Mouse (Mus musculus) hindbrain, embryonic 11.5 days (tissue): ENCODE measurements at regions not wholly inside any gene's neighbourhood (a gene's known extent, or its start where the extent isn't known, plus 50 kb on each side); places are given as distances from the start of the nearest gene placed in this dataset.

ENCODE experiments used
- ATAC-seq: fragments of 200-750 bp; cut with Nextera tagmentation; 2 replicates; pipeline ENCODE4 v1.8.0; 2017; ENCODE audit warnings: mild to moderate bottlenecking, moderate TSS enrichment, moderate library complexity; ENCODE audit not compliant: low FRiP score
- DNase-seq: peaks from one replicate; pipeline ENCODE4 v3.0.0-alpha.2; 2015; ENCODE audit warnings: low spot score
- H3K27ac ChIP-seq: fragments of 300-500 bp; sonication (generic); 2 replicates; pipeline ENCODE4 v1.5.1; 2014; ENCODE audit warnings: mild to moderate bottlenecking, low read depth, low read length
- H3K27me3 ChIP-seq: fragments of 300-500 bp; sonication (generic); 2 replicates; pipeline ENCODE4 v1.6.1; 2014; ENCODE audit warnings: mild to moderate bottlenecking, low read length, moderate library complexity, mixed read lengths; ENCODE audit not compliant: control insufficient read depth, insufficient read depth
- H3K36me3 ChIP-seq: fragments of 300-500 bp; sonication (generic); 2 replicates; pipeline ENCODE4 v1.6.1; 2014; ENCODE audit warnings: mild to moderate bottlenecking, low read length, moderate library complexity, mixed read lengths; ENCODE audit not compliant: control insufficient read depth, insufficient read depth
- H3K4me1 ChIP-seq: fragments of 300-500 bp; sonication (generic); replicated peaks from 2 replicates; pipeline ENCODE4 v1.6.1; 2014; ENCODE audit warnings: low read length, mixed read lengths; ENCODE audit not compliant: control insufficient read depth, insufficient read depth
- H3K4me2 ChIP-seq: fragments of 300-500 bp; sonication (generic); replicated peaks from 2 replicates; pipeline ENCODE4 v1.6.1; 2014; ENCODE audit warnings: mild to moderate bottlenecking, low read depth, low read length
- H3K4me3 ChIP-seq: fragments of 300-500 bp; sonication (generic); 2 replicates; pipeline ENCODE4 v1.5.1; 2014; ENCODE audit warnings: low read depth, low read length
- H3K9ac ChIP-seq: fragments of 300-500 bp; sonication (generic); 2 replicates; pipeline ENCODE4 v1.6.1; 2014; ENCODE audit warnings: low read depth, low read length
- H3K9me3 ChIP-seq: fragments of 300-500 bp; sonication (generic); 2 replicates; pipeline ENCODE4 v1.6.1; 2016; ENCODE audit warnings: low read length; ENCODE audit not compliant: control insufficient read depth
- WGBS: fragments of 180-500 bp; shearing (Covaris S2); extraction: QIAGEN DNeasy Blood & Tissue Kit; methylation state at CpG from one replicate; pipeline ENCODE4 v1.1.7; 2014; 5-methylcytosine and 5-hydroxymethylcytosine counted together

GRCm38 (mm10) chr3:34330970-34331888 is 250.1 kb upstream of the Dnajc19 start:
- Histone ChIP-seq H3K4me3 (no peak overlapping the region), H3K27ac (no peak overlapping the region), H3K27me3 (peaks cover 4% of the 10 kb centered on the region; the same call in 1 of the 2 replicates), H3K4me1 (no peaks in the 10 kb centered on the region), H3K9me3 (no peaks in the 10 kb centered on the region), H3K36me3 (no peaks in the 10 kb centered on the region), H3K4me2 (no peak overlapping the region), H3K9ac (no peak overlapping the region)
- DNase-seq = no peak
- 60% methylated on average over 22 of the region's 22 CpGs for WGBS
- peak; percentile 56 for ATAC-seq

GRCm38 (mm10) chr3:34328865-34329264 is 247.7 kb upstream of the Dnajc19 start:
- peaks cover 4% of the 10 kb centered on the region; the same call in 1 of the 2 replicates for H3K27me3 ChIP-seq
- H3K4me3 ChIP-seq = no peak overlapping the region
- no peak overlapping the region for H3K27ac ChIP-seq
- no peaks in the 10 kb centered on the region for H3K36me3 ChIP-seq
- no peak overlapping the region for H3K9ac ChIP-seq
- no peaks in the 10 kb centered on the region for H3K4me1 ChIP-seq
- peak; percentile 75 for DNase-seq
- no peaks in the 10 kb centered on the region for H3K9me3 ChIP-seq
- 22% methylated on average over 2 of the region's 2 CpGs for WGBS
- ATAC-seq = no peak
- no peak overlapping the region for H3K4me2 ChIP-seq

GRCm38 (mm10) chr3:34325669-34326068 is 244.5 kb upstream of the Dnajc19 start:
- no peak for DNase-seq
- 100% methylated on average over 1 of the region's 1 CpGs for WGBS

GRCm38 (mm10) chr3:34322527-34323210 is 241.5 kb upstream of the Dnajc19 start:
- no peaks in the 10 kb centered on the region for H3K9me3 ChIP-seq
- H3K4me1 ChIP-seq = no peaks in the 10 kb centered on the region
- no peak overlapping the region for H3K4me2 ChIP-seq
- peaks cover 4% of the 10 kb centered on the region; the same call in 1 of the 2 replicates for H3K27me3 ChIP-seq
- peak; percentile 87 for ATAC-seq
- no peak overlapping the region for H3K27ac ChIP-seq
- peak; percentile 53 for DNase-seq
- H3K9ac ChIP-seq = no peak overlapping the region
- WGBS = 47% methylated on average over 15 of the region's 15 CpGs
- no peaks in the 10 kb centered on the region for H3K36me3 ChIP-seq
- no peak overlapping the region for H3K4me3 ChIP-seq

More at GRCm38 (mm10) chr3:34325669-34326068, 244.5 kb upstream of the Dnajc19 start:
- no peak overlapping the region for H3K27ac ChIP-seq
- no peaks in the 10 kb centered on the region for H3K36me3 ChIP-seq
- H3K9me3 ChIP-seq = no peaks in the 10 kb centered on the region
- H3K4me1 ChIP-seq = no peaks in the 10 kb centered on the region
- peaks cover 4% of the 10 kb centered on the region; the same call in 1 of the 2 replicates for H3K27me3 ChIP-seq
- no peak for ATAC-seq
- no peak overlapping the region for H3K9ac ChIP-seq
- H3K4me2 ChIP-seq = no peak overlapping the region
- no peak overlapping the region for H3K4me3 ChIP-seq

GRCm38 (mm10) chr3:34314798-34315197 is 233.7 kb upstream of the Dnajc19 start:
- no peak for DNase-seq
- H3K4me1 ChIP-seq = no peaks in the 10 kb centered on the region
- no peak overlapping the region for H3K27ac ChIP-seq
- H3K27me3 ChIP-seq = no peaks in the 10 kb centered on the region
- no peaks in the 10 kb centered on the region for H3K9me3 ChIP-seq
- H3K36me3 ChIP-seq = no peaks in the 10 kb centered on the region
- WGBS = 83% methylated on average over 8 of the region's 8 CpGs
- no peak overlapping the region for H3K4me3 ChIP-seq
- ATAC-seq = no peak
- no peak overlapping the region for H3K9ac ChIP-seq
- H3K4me2 ChIP-seq = no peak overlapping the region

GRCm38 (mm10) chr3:34314393-34314792 is 233.3 kb upstream of the Dnajc19 start:
- Histone ChIP-seq H3K4me1 (no peaks in the 10 kb centered on the region), H3K9me3 (no peaks in the 10 kb centered on the region), H3K27me3 (no peaks in the 10 kb centered on the region), H3K36me3 (no peaks in the 10 kb centered on the region), H3K4me3 (no peak overlapping the region), H3K27ac (no peak overlapping the region), H3K9ac (no peak overlapping the region), H3K4me2 (no peak overlapping the region)
- ATAC-seq (no peak), DNase-seq (no peak)
- 70% methylated on average over 11 of the region's 11 CpGs for WGBS

- Histone ChIP-seq H3K4me1 (no peaks in the 10 kb centered on the region), H3K9me3 (no peaks in the 10 kb centered on the region), H3K27me3 (no peaks in the 10 kb centered on the region), H3K36me3 (no peaks in the 10 kb centered on the region), H3K27ac (no peak overlapping the region), H3K4me3 (no peak overlapping the region), H3K9ac (no peak overlapping the region), H3K4me2 (no peak overlapping the region)
- no peak for ATAC-seq
- WGBS = 88% methylated on average over 6 of the region's 6 CpGs
- no peak for DNase-seq
Measured at GRCm38 (mm10) chr3:34311944-34312343, 230.8 kb upstream of the Dnajc19 start.

- Histone ChIP-seq H3K36me3 (no peaks in the 10 kb centered on the region), H3K4me1 (no peaks in the 10 kb centered on the region), H3K4me2 (no peak overlapping the region), H3K4me3 (no peak overlapping the region), H3K27me3 (no peaks in the 10 kb centered on the region), H3K9me3 (no peaks in the 10 kb centered on the region), H3K27ac (no peak overlapping the region), H3K9ac (no peak overlapping the region)
- ATAC-seq = no peak
- WGBS = 85% methylated on average over 2 of the region's 2 CpGs
- DNase-seq = no peak
Measured at GRCm38 (mm10) chr3:34299637-34300036, 218.5 kb upstream of the Dnajc19 start.
